Mouse (Mus musculus): ENCODE measurements around the gene Foxo6. TPM values are rescaled to one million over a fixed set of nuclear protein-coding genes. Genes with fewer than 3 reads are reported as not detected.

The Foxo6 gene
- polyA plus RNA-seq (2012; rRNA removed): 0.20 and 0.26 TPM in 2 replicates

DNA sequence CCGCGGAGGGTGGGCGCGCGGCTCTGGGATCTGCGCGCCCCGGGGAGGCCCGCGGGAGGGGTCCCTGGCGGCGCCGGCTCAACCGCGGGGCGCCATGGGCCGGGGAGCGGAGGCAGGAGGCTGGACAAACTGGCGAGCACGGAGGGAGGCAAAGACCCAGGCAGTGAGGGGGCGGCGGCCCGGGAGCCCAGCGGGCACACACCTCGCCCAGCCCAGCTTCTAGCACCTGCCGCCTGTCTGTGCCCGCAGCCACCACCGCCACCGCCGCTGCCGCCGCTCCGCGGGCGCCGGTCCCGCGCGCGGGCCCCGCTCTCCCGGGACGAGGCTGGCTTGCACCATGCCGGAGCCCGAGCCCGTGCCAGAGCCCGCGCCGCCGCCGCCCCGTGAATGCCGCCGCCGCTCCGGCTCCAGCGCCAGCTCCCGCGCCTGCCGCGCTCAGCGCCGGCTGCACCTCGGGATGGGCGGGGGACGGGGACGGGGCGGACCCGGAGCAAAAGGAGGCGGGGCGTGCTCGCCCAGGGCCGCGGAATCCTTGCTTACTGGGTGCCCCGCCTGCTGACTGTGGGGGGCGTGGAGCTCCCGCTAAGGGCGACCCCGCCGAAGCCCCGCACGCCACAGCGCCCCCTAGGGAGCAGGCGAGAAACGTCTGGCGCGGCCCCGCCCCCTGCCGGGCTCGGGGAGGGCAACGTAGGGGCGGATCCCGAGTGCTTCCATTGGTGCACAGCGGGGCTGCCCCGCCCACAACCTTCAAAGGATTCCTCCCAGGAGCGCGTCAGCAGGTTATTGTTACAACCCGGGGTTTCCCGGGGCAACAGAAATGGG, at the start of gene Foxo6:
Foxo6 (minus strand) TSS at position 60 of the 822 bp plus-strand sequence.
- H3K27ac ChIP-seq (ENCODE audit: insufficient read depth, low read length): no peak within 1 kb of the TSS
- peak; percentile 65 to 80 for DNase-seq (ENCODE audit: low read depth in 1 of 2, low spot score in 2 of 2)
- peaks cover 17% of the 10 kb centered on the region for H3K27me3 ChIP-seq (ENCODE audit: control insufficient read depth, insufficient read depth, low read length)
- WGBS: 1% methylated on average over 78 of the region's 99 CpGs
- peaks cover 11% of the 10 kb centered on the region for H3K4me1 ChIP-seq (ENCODE audit: control insufficient read depth, insufficient read depth, insufficient read length)
- TF ChIP-seq CTCF (IDR thresholded peaks at IDR 0.05; ENCODE audit: extremely low read depth, insufficient read depth, insufficient read length, insufficient replicate concordance) (peak; percentile 60), POLR2A (IDR thresholded peaks at IDR 0.05; ENCODE audit: low read depth, low read length) (no peak)
- H3K4me3 ChIP-seq (ENCODE audit: extremely low read depth, insufficient read depth, insufficient read length): peak within 1 kb of the TSS; percentile 55
- H3K36me3 ChIP-seq (ENCODE audit: control insufficient read depth, insufficient read depth, low read length): no peaks in the 10 kb centered on the region

GRCm38 (mm10) chr4:120334316-120334715, 47.2 kb upstream of the Foxo6 start:
- 88% methylated on average over 4 of the region's 4 CpGs for WGBS
- H3K27ac ChIP-seq (ENCODE audit: insufficient read depth, low read length): no peak overlapping the region
- H3K4me3 ChIP-seq (ENCODE audit: extremely low read depth, insufficient read depth, insufficient read length): no peak overlapping the region
- H3K4me1 ChIP-seq (ENCODE audit: control insufficient read depth, insufficient read depth, insufficient read length): no peaks in the 10 kb centered on the region
- TF ChIP-seq POLR2A (IDR thresholded peaks at IDR 0.05; ENCODE audit: low read depth, low read length) (no peak), CTCF (IDR thresholded peaks at IDR 0.05; ENCODE audit: extremely low read depth, insufficient read depth, insufficient read length, insufficient replicate concordance) (no peak)
- no peaks in the 10 kb centered on the region for H3K27me3 ChIP-seq (ENCODE audit: control insufficient read depth, insufficient read depth, low read length)
- no peak for DNase-seq (ENCODE audit: low read depth in 1 of 2, low spot score in 2 of 2)
- no peaks in the 10 kb centered on the region for H3K36me3 ChIP-seq (ENCODE audit: control insufficient read depth, insufficient read depth, low read length)

DNA sequence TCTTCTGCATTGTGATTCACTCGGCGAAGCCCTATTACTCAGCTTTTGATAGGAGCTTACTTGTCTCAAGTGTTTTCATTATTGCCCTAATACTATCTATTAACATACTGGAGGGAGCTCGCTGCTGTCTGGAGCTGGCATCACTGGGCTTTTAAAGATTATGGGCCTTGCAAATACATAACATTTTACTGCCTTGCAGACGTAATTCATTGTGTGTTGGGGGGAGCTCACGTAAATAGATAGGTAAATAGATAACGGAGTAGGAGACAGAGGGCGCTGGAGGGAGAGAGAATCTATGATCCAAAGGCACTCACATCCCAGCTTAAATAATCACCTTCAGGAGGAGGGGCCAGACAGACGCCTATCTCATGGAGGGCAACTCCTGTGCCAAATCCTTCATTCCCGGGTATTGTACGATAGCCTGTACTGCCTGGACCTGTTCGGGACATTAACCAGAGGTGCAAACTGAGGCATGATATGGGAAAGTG, 45.8 kb upstream of the Foxo6 start:
- 71% methylated on average over 11 of the region's 11 CpGs for WGBS
- Histone ChIP-seq H3K27me3 (ENCODE audit: control insufficient read depth, insufficient read depth, low read length) (no peaks in the 10 kb centered on the region), H3K27ac (ENCODE audit: insufficient read depth, low read length) (no peak overlapping the region), H3K4me1 (ENCODE audit: control insufficient read depth, insufficient read depth, insufficient read length) (no peaks in the 10 kb centered on the region), H3K36me3 (ENCODE audit: control insufficient read depth, insufficient read depth, low read length) (no peaks in the 10 kb centered on the region), H3K4me3 (ENCODE audit: extremely low read depth, insufficient read depth, insufficient read length) (no peak overlapping the region)
- TF ChIP-seq CTCF (IDR thresholded peaks at IDR 0.05; ENCODE audit: extremely low read depth, insufficient read depth, insufficient read length, insufficient replicate concordance) (no peak), POLR2A (IDR thresholded peaks at IDR 0.05; ENCODE audit: low read depth, low read length) (no peak)
- no peak for DNase-seq (ENCODE audit: low read depth in 1 of 2, low spot score in 2 of 2)

- no peaks in the 10 kb centered on the region for H3K36me3 ChIP-seq (ENCODE audit: control insufficient read depth, insufficient read depth, low read length)
- DNase-seq (ENCODE audit: low read depth in 1 of 2, low spot score in 2 of 2): no peak
- 72% methylated on average over 7 of the region's 7 CpGs for WGBS
- no peak overlapping the region for H3K4me3 ChIP-seq (ENCODE audit: extremely low read depth, insufficient read depth, insufficient read length)
- no peak for TF ChIP-seq CTCF (IDR thresholded peaks at IDR 0.05; ENCODE audit: extremely low read depth, insufficient read depth, insufficient read length, insufficient replicate concordance)
- TF ChIP-seq POLR2A (IDR thresholded peaks at IDR 0.05; ENCODE audit: low read depth, low read length): no peak
- no peak overlapping the region for H3K27ac ChIP-seq (ENCODE audit: insufficient read depth, low read length)
- H3K27me3 ChIP-seq (ENCODE audit: control insufficient read depth, insufficient read depth, low read length): no peaks in the 10 kb centered on the region
- H3K4me1 ChIP-seq (ENCODE audit: control insufficient read depth, insufficient read depth, insufficient read length): no peaks in the 10 kb centered on the region
Measured at GRCm38 (mm10) chr4:120332405-120332933, 45.3 kb upstream of the Foxo6 start.

GRCm38 (mm10) chr4:120331992-120332391, 44.8 kb upstream of the Foxo6 start:
- Histone ChIP-seq H3K27ac (ENCODE audit: insufficient read depth, low read length) (no peak overlapping the region), H3K36me3 (ENCODE audit: control insufficient read depth, insufficient read depth, low read length) (no peaks in the 10 kb centered on the region), H3K4me1 (ENCODE audit: control insufficient read depth, insufficient read depth, insufficient read length) (no peaks in the 10 kb centered on the region), H3K27me3 (ENCODE audit: control insufficient read depth, insufficient read depth, low read length) (no peaks in the 10 kb centered on the region), H3K4me3 (ENCODE audit: extremely low read depth, insufficient read depth, insufficient read length) (no peak overlapping the region)
- WGBS: 85% methylated on average over 7 of the region's 7 CpGs
- TF ChIP-seq CTCF (IDR thresholded peaks at IDR 0.05; ENCODE audit: extremely low read depth, insufficient read depth, insufficient read length, insufficient replicate concordance) (no peak), POLR2A (IDR thresholded peaks at IDR 0.05; ENCODE audit: low read depth, low read length) (no peak)
- no peak for DNase-seq (ENCODE audit: low read depth in 1 of 2, low spot score in 2 of 2)

- no peak for DNase-seq (ENCODE audit: low read depth in 1 of 2, low spot score in 2 of 2)
- 83% methylated on average over 2 of the region's 2 CpGs for WGBS
- Histone ChIP-seq H3K27ac (ENCODE audit: insufficient read depth, low read length) (no peak overlapping the region), H3K4me1 (ENCODE audit: control insufficient read depth, insufficient read depth, insufficient read length) (no peaks in the 10 kb centered on the region), H3K36me3 (ENCODE audit: control insufficient read depth, insufficient read depth, low read length) (no peaks in the 10 kb centered on the region), H3K4me3 (ENCODE audit: extremely low read depth, insufficient read depth, insufficient read length) (no peak overlapping the region), H3K27me3 (ENCODE audit: control insufficient read depth, insufficient read depth, low read length) (no peaks in the 10 kb centered on the region)
- TF ChIP-seq POLR2A (IDR thresholded peaks at IDR 0.05; ENCODE audit: low read depth, low read length): no peak
- no peak for TF ChIP-seq CTCF (IDR thresholded peaks at IDR 0.05; ENCODE audit: extremely low read depth, insufficient read depth, insufficient read length, insufficient replicate concordance)
Measured at GRCm38 (mm10) chr4:120331541-120331940, 44.4 kb upstream of the Foxo6 start.

DNA sequence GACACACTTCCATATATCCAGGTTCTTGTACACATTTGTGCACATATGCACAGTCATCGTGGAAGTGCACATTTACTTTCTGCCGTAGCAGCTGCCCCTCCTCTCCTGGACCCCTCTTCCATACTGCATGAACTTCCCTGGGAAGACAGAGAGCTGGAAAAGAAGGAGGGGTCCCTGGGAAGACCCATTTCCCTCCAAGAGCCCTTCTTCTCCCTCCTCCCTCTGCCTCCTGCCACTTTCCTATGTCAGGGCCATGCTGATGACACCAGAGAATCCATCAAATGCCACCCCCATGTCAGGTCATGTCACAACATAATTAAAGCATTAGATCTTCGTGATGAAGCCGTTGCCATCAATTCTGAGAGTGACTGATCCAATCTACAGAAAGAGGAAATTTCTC, 38.6 kb upstream of the Foxo6 start:
- Histone ChIP-seq H3K36me3 (ENCODE audit: control insufficient read depth, insufficient read depth, low read length) (no peaks in the 10 kb centered on the region), H3K27ac (ENCODE audit: insufficient read depth, low read length) (no peak overlapping the region), H3K27me3 (ENCODE audit: control insufficient read depth, insufficient read depth, low read length) (no peaks in the 10 kb centered on the region), H3K4me1 (ENCODE audit: control insufficient read depth, insufficient read depth, insufficient read length) (no peaks in the 10 kb centered on the region), H3K4me3 (ENCODE audit: extremely low read depth, insufficient read depth, insufficient read length) (no peak overlapping the region)
- WGBS: 50% methylated on average over 4 of the region's 4 CpGs
- no peak for TF ChIP-seq CTCF (IDR thresholded peaks at IDR 0.05; ENCODE audit: extremely low read depth, insufficient read depth, insufficient read length, insufficient replicate concordance)
- TF ChIP-seq POLR2A (IDR thresholded peaks at IDR 0.05; ENCODE audit: low read depth, low read length): no peak
- DNase-seq (ENCODE audit: low read depth in 1 of 2, low spot score in 2 of 2): no peak

Data from spleen, adult 2 months (tissue).